Mouse (Mus musculus): ENCODE measurements at regions not wholly inside any gene's neighbourhood (a gene's known extent, or its start where the extent isn't known, plus 50 kb on each side); places are given as distances from the start of the nearest gene placed in this dataset.
"Not testable (repeated sequence)": the region's sequence is repeated elsewhere in the genome, so short reads cannot be mapped to it uniquely, and the experiment has no call there.

GRCm38 (mm10) chr1:165017793-165018192 lies 82.5 kb upstream of the Xcl1 start:
- no peak for DNase-seq (ENCODE audit: low spot score)

- no peak for DNase-seq (ENCODE audit: low spot score)
Observed at GRCm38 (mm10) chr1:165014328-165014727, 79.0 kb upstream of the Xcl1 start.

GRCm38 (mm10) chr1:165013428-165013827 lies 78.1 kb upstream of the Xcl1 start:
- no peak for DNase-seq (ENCODE audit: low spot score)

- no peak for DNase-seq (ENCODE audit: low spot score)
Observed at GRCm38 (mm10) chr1:165012376-165012775, 77.0 kb upstream of the Xcl1 start.

GRCm38 (mm10) chr1:164999515-164999914 lies 64.2 kb upstream of the Xcl1 start:
- peak; percentile 62 for DNase-seq (ENCODE audit: low spot score)

- DNase-seq (ENCODE audit: low spot score): no peak
Observed at GRCm38 (mm10) chr1:164998621-164999020, 63.3 kb upstream of the Xcl1 start.

- DNase-seq (ENCODE audit: low spot score): no peak
Observed at GRCm38 (mm10) chr1:164997660-164998059, 62.3 kb upstream of the Xcl1 start.

GRCm38 (mm10) chr1:164994247-164994660 lies 58.9 kb upstream of the Xcl1 start:
- no peak for DNase-seq (ENCODE audit: low spot score)

- not testable (repeated sequence) for DNase-seq (ENCODE audit: low spot score)
Observed at GRCm38 (mm10) chr1:164993175-164993875, 58.0 kb upstream of the Xcl1 start.

- DNase-seq (ENCODE audit: low spot score): no peak
Observed at GRCm38 (mm10) chr1:164988982-164989381, 53.7 kb upstream of the Xcl1 start.

GRCm38 (mm10) chr1:164988191-164988590 lies 52.9 kb upstream of the Xcl1 start:
- DNase-seq (ENCODE audit: low spot score): no peak

GRCm38 (mm10) chr1:164985521-164985920 lies 50.2 kb upstream of the Xcl1 start:
- not testable (repeated sequence) for DNase-seq (ENCODE audit: low spot score)

Data from testis, postnatal 10 days (tissue).